Mouse (Mus musculus): Measurements from ENCODE around the gene Ift122. TPM values are rescaled to one million over a fixed set of nuclear protein-coding genes. Genes with fewer than 3 reads are reported as not detected.

Ift122 gene
- polyA plus RNA-seq, 1 experiment from 2014 or later = 2.7 TPM

GRCm38 (mm10) chr6:115955169-115955568 is 101.9 kb downstream of the Ift122 start:
- ATAC-seq (ENCODE audit: low read depth) = no peak
- H3K27ac ChIP-seq (ENCODE audit: low read length) = no peak overlapping the region
- no peaks in the 10 kb centered on the region for H3K9me3 ChIP-seq (replicated peaks; ENCODE audit: control insufficient read depth, low read length)

GRCm38 (mm10) chr6:115955664-115956063 is 102.4 kb downstream of the Ift122 start:
- Histone ChIP-seq H3K9me3 (replicated peaks; ENCODE audit: control insufficient read depth, low read length) (no peaks in the 10 kb centered on the region), H3K36me3 (ENCODE audit: control insufficient read depth, insufficient read depth) (no peaks in the 10 kb centered on the region; the same call in 1 of the 2 replicates), H3K4me2 (ENCODE audit: low read depth, low read length) (no peak overlapping the region), H3K27ac (ENCODE audit: low read length) (no peak overlapping the region), H3K9ac (ENCODE audit: low read depth, low read length) (no peak overlapping the region), H3K4me1 (ENCODE audit: control insufficient read depth, low read depth, low read length) (peaks cover 4% of the 10 kb centered on the region; the same call in 1 of the 2 replicates), H3K27me3 (ENCODE audit: control insufficient read depth, insufficient read depth, low read depth, low read length) (no peaks in the 10 kb centered on the region), H3K4me3 (ENCODE audit: low read depth, low read length) (no peak overlapping the region)
- no peak for ATAC-seq (ENCODE audit: low read depth)
- WGBS (ENCODE audit: insufficient replicate concordance) = 69% methylated on average over 11 of the region's 11 CpGs

More at GRCm38 (mm10) chr6:115955169-115955568, 101.9 kb downstream of the Ift122 start:
- Histone ChIP-seq H3K27me3 (ENCODE audit: control insufficient read depth, insufficient read depth, low read depth, low read length) (no peaks in the 10 kb centered on the region), H3K4me1 (ENCODE audit: control insufficient read depth, low read depth, low read length) (peaks cover 4% of the 10 kb centered on the region; the same call in 1 of the 2 replicates), H3K4me2 (ENCODE audit: low read depth, low read length) (no peak overlapping the region), H3K4me3 (ENCODE audit: low read depth, low read length) (no peak overlapping the region), H3K9ac (ENCODE audit: low read depth, low read length) (no peak overlapping the region), H3K36me3 (ENCODE audit: control insufficient read depth, insufficient read depth) (no peaks in the 10 kb centered on the region; the same call in 1 of the 2 replicates)
- 63% methylated on average over 4 of the region's 4 CpGs for WGBS (ENCODE audit: insufficient replicate concordance)

- no peak for ATAC-seq (ENCODE audit: low read depth)
- Histone ChIP-seq H3K4me1 (ENCODE audit: control insufficient read depth, low read depth, low read length) (peaks cover 4% of the 10 kb centered on the region; the same call in 1 of the 2 replicates), H3K9ac (ENCODE audit: low read depth, low read length) (no peak overlapping the region), H3K27ac (ENCODE audit: low read length) (no peak overlapping the region), H3K27me3 (ENCODE audit: control insufficient read depth, insufficient read depth, low read depth, low read length) (no peaks in the 10 kb centered on the region), H3K9me3 (replicated peaks; ENCODE audit: control insufficient read depth, low read length) (no peaks in the 10 kb centered on the region), H3K4me2 (ENCODE audit: low read depth, low read length) (no peak overlapping the region), H3K4me3 (ENCODE audit: low read depth, low read length) (no peak overlapping the region), H3K36me3 (ENCODE audit: control insufficient read depth, insufficient read depth) (no peaks in the 10 kb centered on the region; the same call in 1 of the 2 replicates)
- 79% methylated on average over 13 of the region's 13 CpGs for WGBS (ENCODE audit: insufficient replicate concordance)
Measured at GRCm38 (mm10) chr6:115956418-115956921, 103.2 kb downstream of the Ift122 start.

GRCm38 (mm10) chr6:115956922-115957601 is 103.8 kb downstream of the Ift122 start:
- peak; percentile 67 for ATAC-seq (ENCODE audit: low read depth)
- H3K36me3 ChIP-seq (ENCODE audit: control insufficient read depth, insufficient read depth) = no peaks in the 10 kb centered on the region; the same call in 1 of the 2 replicates
- no peak overlapping the region for H3K4me3 ChIP-seq (ENCODE audit: low read depth, low read length)
- 60% methylated on average over 16 of the region's 16 CpGs for WGBS (ENCODE audit: insufficient replicate concordance)
- no peak overlapping the region for H3K27ac ChIP-seq (ENCODE audit: low read length)
- peaks cover 4% of the 10 kb centered on the region; the same call in 1 of the 2 replicates for H3K4me1 ChIP-seq (ENCODE audit: control insufficient read depth, low read depth, low read length)
- H3K9me3 ChIP-seq (replicated peaks; ENCODE audit: control insufficient read depth, low read length) = no peaks in the 10 kb centered on the region
- no peaks in the 10 kb centered on the region for H3K27me3 ChIP-seq (ENCODE audit: control insufficient read depth, insufficient read depth, low read depth, low read length)
- no peak overlapping the region for H3K4me2 ChIP-seq (ENCODE audit: low read depth, low read length)
- H3K9ac ChIP-seq (ENCODE audit: low read depth, low read length) = no peak overlapping the region

GRCm38 (mm10) chr6:115957681-115958080 is 104.4 kb downstream of the Ift122 start:
- Histone ChIP-seq H3K27me3 (ENCODE audit: control insufficient read depth, insufficient read depth, low read depth, low read length) (no peaks in the 10 kb centered on the region), H3K4me3 (ENCODE audit: low read depth, low read length) (no peak overlapping the region), H3K36me3 (ENCODE audit: control insufficient read depth, insufficient read depth) (no peaks in the 10 kb centered on the region; the same call in 1 of the 2 replicates), H3K9me3 (replicated peaks; ENCODE audit: control insufficient read depth, low read length) (no peaks in the 10 kb centered on the region), H3K27ac (ENCODE audit: low read length) (no peak overlapping the region), H3K4me2 (ENCODE audit: low read depth, low read length) (no peak overlapping the region), H3K9ac (ENCODE audit: low read depth, low read length) (no peak overlapping the region), H3K4me1 (ENCODE audit: control insufficient read depth, low read depth, low read length) (peaks cover 4% of the 10 kb centered on the region; the same call in 1 of the 2 replicates)
- ATAC-seq (ENCODE audit: low read depth) = no peak
- 51% methylated on average over 6 of the region's 6 CpGs for WGBS (ENCODE audit: insufficient replicate concordance)

- Histone ChIP-seq H3K4me2 (ENCODE audit: low read depth, low read length) (no peak overlapping the region), H3K27ac (ENCODE audit: low read length) (no peak overlapping the region), H3K9ac (ENCODE audit: low read depth, low read length) (no peak overlapping the region), H3K9me3 (replicated peaks; ENCODE audit: control insufficient read depth, low read length) (no peaks in the 10 kb centered on the region), H3K27me3 (ENCODE audit: control insufficient read depth, insufficient read depth, low read depth, low read length) (no peaks in the 10 kb centered on the region), H3K36me3 (ENCODE audit: control insufficient read depth, insufficient read depth) (no peaks in the 10 kb centered on the region; the same call in 1 of the 2 replicates), H3K4me1 (ENCODE audit: control insufficient read depth, low read depth, low read length) (peaks cover 4% of the 10 kb centered on the region; the same call in 1 of the 2 replicates), H3K4me3 (ENCODE audit: low read depth, low read length) (no peak overlapping the region)
- ATAC-seq (ENCODE audit: low read depth) = no peak
- WGBS (ENCODE audit: insufficient replicate concordance) = 76% methylated on average over 9 of the region's 9 CpGs
Measured at GRCm38 (mm10) chr6:115958445-115958844, 105.2 kb downstream of the Ift122 start.

- 70% methylated on average over 7 of the region's 7 CpGs for whole genome bisulfite sequencing (ENCODE audit: insufficient replicate concordance)
- Histone ChIP-seq H3K9ac (ENCODE audit: low read depth, low read length) (no peak overlapping the region), H3K27me3 (ENCODE audit: control insufficient read depth, insufficient read depth, low read depth, low read length) (no peaks in the 10 kb centered on the region), H3K4me1 (ENCODE audit: control insufficient read depth, low read depth, low read length) (peaks cover 4% of the 10 kb centered on the region; the same call in 1 of the 2 replicates), H3K27ac (ENCODE audit: low read length) (no peak overlapping the region), H3K36me3 (ENCODE audit: control insufficient read depth, insufficient read depth) (no peaks in the 10 kb centered on the region; the same call in 1 of the 2 replicates), H3K9me3 (replicated peaks; ENCODE audit: control insufficient read depth, low read length) (no peaks in the 10 kb centered on the region), H3K4me3 (ENCODE audit: low read depth, low read length) (no peak overlapping the region), H3K4me2 (ENCODE audit: low read depth, low read length) (no peak overlapping the region)
- ATAC-seq (ENCODE audit: low read depth) = no peak
Measured at GRCm38 (mm10) chr6:115959151-115959691, 106.0 kb downstream of the Ift122 start.

GRCm38 (mm10) chr6:115960322-115960721 is 107.1 kb downstream of the Ift122 start:
- ATAC-seq (ENCODE audit: low read depth) = no peak

GRCm38 (mm10) chr6:115961743-115962142 is 108.5 kb downstream of the Ift122 start:
- no peaks in the 10 kb centered on the region for H3K9me3 ChIP-seq (replicated peaks; ENCODE audit: control insufficient read depth, low read length)
- H3K27me3 ChIP-seq (ENCODE audit: control insufficient read depth, insufficient read depth, low read depth, low read length) = no peaks in the 10 kb centered on the region
- 71% methylated on average over 3 of the region's 3 CpGs for WGBS (ENCODE audit: insufficient replicate concordance)
- no peaks in the 10 kb centered on the region for H3K36me3 ChIP-seq (ENCODE audit: control insufficient read depth, insufficient read depth)
- no peak overlapping the region for H3K27ac ChIP-seq (ENCODE audit: low read length)
- no peak for ATAC-seq (ENCODE audit: low read depth)
- no peak overlapping the region for H3K4me2 ChIP-seq (ENCODE audit: low read depth, low read length)
- peaks cover 4% of the 10 kb centered on the region; the same call in 1 of the 2 replicates for H3K4me1 ChIP-seq (ENCODE audit: control insufficient read depth, low read depth, low read length)
- H3K9ac ChIP-seq (ENCODE audit: low read depth, low read length) = no peak overlapping the region
- no peak overlapping the region for H3K4me3 ChIP-seq (ENCODE audit: low read depth, low read length)

More at GRCm38 (mm10) chr6:115960322-115960721, 107.1 kb downstream of the Ift122 start:
- Histone ChIP-seq H3K4me1 (ENCODE audit: control insufficient read depth, low read depth, low read length) (peaks cover 4% of the 10 kb centered on the region; the same call in 1 of the 2 replicates), H3K36me3 (ENCODE audit: control insufficient read depth, insufficient read depth) (no peaks in the 10 kb centered on the region; the same call in 1 of the 2 replicates), H3K4me2 (ENCODE audit: low read depth, low read length) (no peak overlapping the region), H3K27ac (ENCODE audit: low read length) (no peak overlapping the region), H3K9me3 (replicated peaks; ENCODE audit: control insufficient read depth, low read length) (no peaks in the 10 kb centered on the region), H3K4me3 (ENCODE audit: low read depth, low read length) (no peak overlapping the region), H3K27me3 (ENCODE audit: control insufficient read depth, insufficient read depth, low read depth, low read length) (no peaks in the 10 kb centered on the region), H3K9ac (ENCODE audit: low read depth, low read length) (no peak overlapping the region)
- WGBS (ENCODE audit: insufficient replicate concordance) = 80% methylated on average over 19 of the region's 19 CpGs

Measured in liver, embryonic 16.5 days (tissue).